Mouse (Mus musculus) forebrain, embryonic 14.5 days (tissue): Measurements from ENCODE around the gene Rsbn1l. TPM values are rescaled to one million over a fixed set of nuclear protein-coding genes. Genes with fewer than 3 reads are reported as not detected.

Source experiments
- ATAC-seq: fragments of 200-750 bp; cut with Nextera tagmentation; 2 replicates; pipeline ENCODE4 v1.8.0; 2017; ENCODE audit warnings: mild to moderate bottlenecking, moderate library complexity
- DNase-seq: peaks from one replicate; pipeline ENCODE4 v3.0.0-alpha.2; 2015; ENCODE audit warnings: low spot score
- H3K27ac ChIP-seq: fragments of 300-500 bp; sonication (generic); 2 replicates; pipeline ENCODE4 v1.5.1; 2014; ENCODE audit warnings: low read depth, mild to moderate bottlenecking, control low read depth, low read length, moderate library complexity
- H3K27me3 ChIP-seq: fragments of 300-500 bp; sonication (generic); replicated peaks from 2 replicates; pipeline ENCODE4 v1.6.1; 2014; ENCODE audit warnings: low read length, control low read depth, mixed read lengths; ENCODE audit not compliant: control insufficient read depth, insufficient read depth
- H3K36me3 ChIP-seq: fragments of 300-500 bp; sonication (generic); 2 replicates; pipeline ENCODE4 v1.6.1; 2014; ENCODE audit warnings: low read length, control low read depth; ENCODE audit not compliant: control insufficient read depth, insufficient read depth
- H3K4me1 ChIP-seq: fragments of 300-500 bp; sonication (generic); 2 replicates; pipeline ENCODE4 v1.6.1; 2014; ENCODE audit warnings: antibody characterized with exemption, low read length, control low read depth; ENCODE audit not compliant: control insufficient read depth, insufficient read depth
- H3K4me2 ChIP-seq: fragments of 300-500 bp; sonication (generic); 2 replicates; pipeline ENCODE4 v1.6.1; 2014; ENCODE audit warnings: mild to moderate bottlenecking, control low read depth, low read length
- H3K4me3 ChIP-seq: fragments of 300-500 bp; sonication (generic); 2 replicates; pipeline ENCODE4 v1.5.1; 2014; ENCODE audit warnings: low read depth, low read length, control low read depth
- H3K9ac ChIP-seq: fragments of 300-500 bp; sonication (generic); 2 replicates; pipeline ENCODE4 v1.6.1; 2014; ENCODE audit warnings: mild to moderate bottlenecking, low read length, control low read depth, moderate library complexity
- H3K9me3 ChIP-seq: fragments of 300-500 bp; sonication (generic); replicated peaks from 2 replicates; pipeline ENCODE4 v1.6.1; 2016; ENCODE audit warnings: low read length, control low read depth, mixed read lengths; ENCODE audit not compliant: control insufficient read depth
- WGBS: fragments of 180-500 bp; shearing (Covaris S2); extraction: QIAGEN DNeasy Blood & Tissue Kit; methylation state at CpG from one replicate; pipeline ENCODE4 v1.1.7; 2014; 5-methylcytosine and 5-hydroxymethylcytosine counted together
- polyA plus RNA-seq: library from polyadenylated mRNA; unstranded; fragments of >200 nt; fragmentation: Nextera tagmentation; extraction: Ambion mirVana; gene quantifications from 2 replicates; pipeline ENCODE4 v1.2.1, GENCODE M21; 2014

The Rsbn1l gene
- polyA plus RNA-seq, 1 experiment from 2014 or later, result 5.3 TPM

- 86% methylated on average over 2 of the region's 2 CpGs for WGBS
- DNase-seq (no peak), ATAC-seq (no peak)
Measured at GRCm38 (mm10) chr5:20865193-20865755, 90.9 kb downstream of the Rsbn1l start.

GRCm38 (mm10) chr5:20864216-20864969 is 91.8 kb downstream of the Rsbn1l start:
- Histone ChIP-seq H3K4me3 (no peak overlapping the region), H3K9me3 (no peaks in the 10 kb centered on the region), H3K4me1 (no peaks in the 10 kb centered on the region; the same call in 1 of the 2 replicates), H3K4me2 (no peak overlapping the region), H3K9ac (no peak overlapping the region), H3K36me3 (no peaks in the 10 kb centered on the region), H3K27ac (no peak overlapping the region), H3K27me3 (no peaks in the 10 kb centered on the region)
- WGBS, result 59% methylated on average over 4 of the region's 4 CpGs
- ATAC-seq, result no peak
- no peak for DNase-seq

More at GRCm38 (mm10) chr5:20865193-20865755, 90.9 kb downstream of the Rsbn1l start:
- Histone ChIP-seq H3K27me3 (no peaks in the 10 kb centered on the region), H3K4me1 (no peaks in the 10 kb centered on the region; the same call in 1 of the 2 replicates), H3K4me2 (no peak overlapping the region), H3K36me3 (no peaks in the 10 kb centered on the region), H3K27ac (no peak overlapping the region), H3K4me3 (no peak overlapping the region), H3K9ac (no peak overlapping the region), H3K9me3 (no peaks in the 10 kb centered on the region)

- ATAC-seq, result no peak
- WGBS, result 91% methylated on average over 2 of the region's 2 CpGs
Measured at GRCm38 (mm10) chr5:20861901-20862300, 94.3 kb downstream of the Rsbn1l start.

GRCm38 (mm10) chr5:20860565-20860964 is 95.6 kb downstream of the Rsbn1l start:
- DNase-seq (no peak), ATAC-seq (no peak)
- Histone ChIP-seq H3K4me2 (no peak overlapping the region), H3K27ac (no peak overlapping the region), H3K27me3 (no peaks in the 10 kb centered on the region), H3K9ac (no peak overlapping the region), H3K36me3 (no peaks in the 10 kb centered on the region), H3K4me1 (no peaks in the 10 kb centered on the region; the same call in 1 of the 2 replicates), H3K9me3 (no peaks in the 10 kb centered on the region), H3K4me3 (no peak overlapping the region)
- 90% methylated on average over 4 of the region's 4 CpGs for WGBS

More at GRCm38 (mm10) chr5:20861901-20862300, 94.3 kb downstream of the Rsbn1l start:
- Histone ChIP-seq H3K27ac (no peak overlapping the region), H3K4me1 (no peaks in the 10 kb centered on the region; the same call in 1 of the 2 replicates), H3K4me3 (no peak overlapping the region), H3K27me3 (no peaks in the 10 kb centered on the region), H3K36me3 (no peaks in the 10 kb centered on the region), H3K9ac (no peak overlapping the region), H3K4me2 (no peak overlapping the region), H3K9me3 (no peaks in the 10 kb centered on the region)
- DNase-seq, result no peak

- no peak overlapping the region for H3K4me2 ChIP-seq
- H3K27me3 ChIP-seq, result no peaks in the 10 kb centered on the region
- no peak overlapping the region for H3K27ac ChIP-seq
- H3K4me3 ChIP-seq, result no peak overlapping the region
- 87% methylated on average over 2 of the region's 2 CpGs for WGBS
- DNase-seq (no peak), ATAC-seq (no peak)
- H3K4me1 ChIP-seq, result no peaks in the 10 kb centered on the region
- no peaks in the 10 kb centered on the region for H3K9me3 ChIP-seq
- no peak overlapping the region for H3K9ac ChIP-seq
- H3K36me3 ChIP-seq, result no peaks in the 10 kb centered on the region
Measured at GRCm38 (mm10) chr5:20858404-20858803, 97.8 kb downstream of the Rsbn1l start.

- DNase-seq, result no peak
- H3K4me3 ChIP-seq, result no peak overlapping the region
- no peak for ATAC-seq
- no peak overlapping the region for H3K9ac ChIP-seq
- 93% methylated on average over 4 of the region's 4 CpGs for WGBS
- no peak overlapping the region for H3K27ac ChIP-seq
- no peak overlapping the region for H3K4me2 ChIP-seq
- H3K27me3 ChIP-seq, result no peaks in the 10 kb centered on the region
- no peaks in the 10 kb centered on the region for H3K36me3 ChIP-seq
- no peaks in the 10 kb centered on the region for H3K9me3 ChIP-seq
- H3K4me1 ChIP-seq, result no peaks in the 10 kb centered on the region
Measured at GRCm38 (mm10) chr5:20855066-20855465, 101.1 kb downstream of the Rsbn1l start.

GRCm38 (mm10) chr5:20847010-20847409 is 109.2 kb downstream of the Rsbn1l start:
- 90% methylated on average over 2 of the region's 2 CpGs for WGBS
- Histone ChIP-seq H3K9ac (no peak overlapping the region), H3K9me3 (no peaks in the 10 kb centered on the region), H3K4me3 (no peak overlapping the region), H3K36me3 (no peaks in the 10 kb centered on the region), H3K4me2 (no peak overlapping the region), H3K4me1 (0 out of 2 replicates have a peak, but pooled peaks cover 5% of the 10 kb centered on the region), H3K27ac (no peak overlapping the region), H3K27me3 (no peaks in the 10 kb centered on the region)
- ATAC-seq (no peak), DNase-seq (no peak)

GRCm38 (mm10) chr5:20843816-20844215 is 112.4 kb downstream of the Rsbn1l start:
- Histone ChIP-seq H3K27ac (no peak overlapping the region), H3K9me3 (no peaks in the 10 kb centered on the region), H3K4me1 (0 out of 2 replicates have a peak, but pooled peaks cover 5% of the 10 kb centered on the region), H3K4me3 (no peak overlapping the region), H3K27me3 (no peaks in the 10 kb centered on the region), H3K9ac (no peak overlapping the region), H3K4me2 (no peak overlapping the region), H3K36me3 (no peaks in the 10 kb centered on the region)
- peak; percentile 83 for DNase-seq
- WGBS, result 37% methylated on average over 2 of the region's 2 CpGs
- peak; percentile 77 for ATAC-seq

- H3K4me2 ChIP-seq, result no peak overlapping the region
- ATAC-seq (peak; percentile 59), DNase-seq (no peak)
- 0 out of 2 replicates have a peak, but pooled peaks cover 5% of the 10 kb centered on the region for H3K4me1 ChIP-seq
- H3K9ac ChIP-seq, result no peak overlapping the region
- no peak overlapping the region for H3K4me3 ChIP-seq
- no peak overlapping the region for H3K27ac ChIP-seq
- no peaks in the 10 kb centered on the region for H3K36me3 ChIP-seq
- H3K9me3 ChIP-seq, result no peaks in the 10 kb centered on the region
- H3K27me3 ChIP-seq, result no peaks in the 10 kb centered on the region
- 55% methylated on average over 2 of the region's 3 CpGs for WGBS
Measured at GRCm38 (mm10) chr5:20843405-20843804, 112.8 kb downstream of the Rsbn1l start.
